In genomic region chr12:102491911-102492310, GRCm38 (mm10) we compare ENCODE assay signal across 25 mouse cellular contexts.
"Had no signal": no experiment of that assay in that cellular context is flagged by ENCODE, and none has a peak within 500 bp of the region (broad histone marks: within the 10 kb centered on the region; RNA-seq: fewer than 3 reads in every experiment).

No protein-coding gene starts in this region.

- H3K27ac ChIP-seq: embryonic facial prominence, embryonic 10.5 days; embryonic facial prominence, embryonic 12.5 days; embryonic facial prominence, embryonic 13.5 days; embryonic facial prominence, embryonic 15.5 days; forebrain, embryonic 10.5 days; forebrain, embryonic 12.5 days; forebrain, embryonic 13.5 days; forebrain, embryonic 15.5 days; gastrocnemius, adult 2 months; heart, adult 2 months had no signal

- DNase-seq: cerebellum, adult 2 months; cerebellum, adult 8-10 months; cerebellum, adult 9-10 months; cerebellum, adult 9-11 months; cerebellum, postnatal 10 days; cerebellum, postnatal 14 days; cerebellum, postnatal 25 days; cerebellum, postnatal 36 days; embryo, embryonic 11 days; forebrain, postnatal 0 days; gastrocnemius, adult 2 months; gastrocnemius, postnatal 10 days; gastrocnemius, postnatal 14 days; gastrocnemius, postnatal 25 days; gastrocnemius, postnatal 36 days; heart, adult 2 months had no signal

- H3K27me3 ChIP-seq: embryonic facial prominence, embryonic 12.5 days; embryonic facial prominence, embryonic 13.5 days; embryonic facial prominence, embryonic 15.5 days; forebrain, embryonic 12.5 days; forebrain, embryonic 13.5 days; forebrain, embryonic 15.5 days had no signal

- H3K4me3 ChIP-seq: embryonic facial prominence, embryonic 10.5 days; embryonic facial prominence, embryonic 12.5 days; embryonic facial prominence, embryonic 13.5 days; embryonic facial prominence, embryonic 15.5 days; erythroblast, embryonic 14.5 days; forebrain, embryonic 10.5 days; forebrain, embryonic 12.5 days; forebrain, embryonic 13.5 days; forebrain, embryonic 15.5 days; gastrocnemius, adult 2 months; heart, adult 2 months had no signal

- H3K4me1 ChIP-seq: embryonic facial prominence, embryonic 12.5 days; embryonic facial prominence, embryonic 13.5 days; forebrain, embryonic 10.5 days; forebrain, embryonic 12.5 days; forebrain, embryonic 13.5 days; forebrain, embryonic 15.5 days had no signal

- H3K9me3 ChIP-seq: embryonic facial prominence, embryonic 10.5 days; embryonic facial prominence, embryonic 12.5 days; embryonic facial prominence, embryonic 13.5 days; embryonic facial prominence, embryonic 15.5 days; forebrain, embryonic 10.5 days; forebrain, embryonic 12.5 days; forebrain, embryonic 13.5 days; forebrain, embryonic 15.5 days had no signal
